Mouse (Mus musculus): Measurements from ENCODE around the gene Amer2. TPM values are rescaled to one million over a fixed set of nuclear protein-coding genes. Genes with fewer than 3 reads are reported as not detected.
A peak's percentile ranks its signal among the peaks of the same experiment; 100 is the strongest.

Gene Amer2
- polyA plus RNA-seq, 1 experiment: 0.21 TPM

GRCm38 (mm10) chr14:60378057-60378565 is 5.1 kb downstream of the Amer2 start:
- no peaks in the 10 kb centered on the region for H3K4me1 ChIP-seq (ENCODE audit: control insufficient read depth, insufficient read depth, low read length)
- H3K27ac ChIP-seq (ENCODE audit: insufficient read depth, low read length): no peak overlapping the region
- TF ChIP-seq CTCF (IDR thresholded peaks at IDR 0.05; ENCODE audit: low read depth, low read length) (no peak), POLR2A (IDR thresholded peaks at IDR 0.05; ENCODE audit: insufficient read depth, low read length) (no peak), EP300 (IDR thresholded peaks at IDR 0.05; ENCODE audit: insufficient read depth, low read depth, low read length) (no peak)

GRCm38 (mm10) chr14:60378566-60379322 is 5.7 kb downstream of the Amer2 start:
- Histone ChIP-seq H3K36me3 (ENCODE audit: control insufficient read depth, insufficient read depth, low read length, poor library complexity, severe bottlenecking) (no peaks in the 10 kb centered on the region), H3K4me1 (ENCODE audit: control insufficient read depth, insufficient read depth, low read length) (no peaks in the 10 kb centered on the region), H3K27ac (ENCODE audit: insufficient read depth, low read length) (no peak overlapping the region), H3K9me3 (replicated peaks; ENCODE audit: control insufficient read depth, insufficient read depth, low read length, poor library complexity, severe bottlenecking) (no peaks in the 10 kb centered on the region), H3K9ac (ENCODE audit: low read depth, poor library complexity, severe bottlenecking) (peak overlapping the region; percentile 41), H3K4me3 (ENCODE audit: low read depth, low read length) (peak overlapping the region; percentile 63), H3K27me3 (ENCODE audit: control insufficient read depth, insufficient read depth, low read length, poor library complexity, severe bottlenecking) (peaks cover 15% of the 10 kb centered on the region)
- TF ChIP-seq EP300 (IDR thresholded peaks at IDR 0.05; ENCODE audit: insufficient read depth, low read depth, low read length) (no peak), CTCF (IDR thresholded peaks at IDR 0.05; ENCODE audit: low read depth, low read length) (no peak), POLR2A (IDR thresholded peaks at IDR 0.05; ENCODE audit: insufficient read depth, low read length) (no peak)

More at GRCm38 (mm10) chr14:60378057-60378565, 5.1 kb downstream of the Amer2 start:
- no peaks in the 10 kb centered on the region for H3K36me3 ChIP-seq (ENCODE audit: control insufficient read depth, insufficient read depth, low read length, poor library complexity, severe bottlenecking)
- peak overlapping the region; percentile 63 for H3K4me3 ChIP-seq (ENCODE audit: low read depth, low read length)
- no peaks in the 10 kb centered on the region for H3K9me3 ChIP-seq (replicated peaks; ENCODE audit: control insufficient read depth, insufficient read depth, low read length, poor library complexity, severe bottlenecking)
- H3K9ac ChIP-seq (ENCODE audit: low read depth, poor library complexity, severe bottlenecking): peak overlapping the region; percentile 41
- H3K27me3 ChIP-seq (ENCODE audit: control insufficient read depth, insufficient read depth, low read length, poor library complexity, severe bottlenecking): peaks cover 15% of the 10 kb centered on the region

- peak overlapping the region; percentile 41; the same call in 1 of the 2 replicates for H3K9ac ChIP-seq (ENCODE audit: low read depth, poor library complexity, severe bottlenecking)
- no peak overlapping the region for H3K27ac ChIP-seq (ENCODE audit: insufficient read depth, low read length)
- peaks cover 15% of the 10 kb centered on the region for H3K27me3 ChIP-seq (ENCODE audit: control insufficient read depth, insufficient read depth, low read length, poor library complexity, severe bottlenecking)
- no peaks in the 10 kb centered on the region for H3K36me3 ChIP-seq (ENCODE audit: control insufficient read depth, insufficient read depth, low read length, poor library complexity, severe bottlenecking)
- no peaks in the 10 kb centered on the region for H3K4me1 ChIP-seq (ENCODE audit: control insufficient read depth, insufficient read depth, low read length)
- peak overlapping the region; percentile 63 for H3K4me3 ChIP-seq (ENCODE audit: low read depth, low read length)
- no peaks in the 10 kb centered on the region for H3K9me3 ChIP-seq (replicated peaks; ENCODE audit: control insufficient read depth, insufficient read depth, low read length, poor library complexity, severe bottlenecking)
- TF ChIP-seq POLR2A (IDR thresholded peaks at IDR 0.05; ENCODE audit: insufficient read depth, low read length) (no peak), CTCF (IDR thresholded peaks at IDR 0.05; ENCODE audit: low read depth, low read length) (no peak), EP300 (IDR thresholded peaks at IDR 0.05; ENCODE audit: insufficient read depth, low read depth, low read length) (no peak)
These were observed 6.4 kb downstream of the Amer2 start for GRCm38 (mm10) chr14:60379323-60379957.

GRCm38 (mm10) chr14:60379958-60380330 is 6.9 kb downstream of the Amer2 start:
- peaks cover 15% of the 10 kb centered on the region for H3K27me3 ChIP-seq (ENCODE audit: control insufficient read depth, insufficient read depth, low read length, poor library complexity, severe bottlenecking)
- no peak overlapping the region for H3K4me3 ChIP-seq (ENCODE audit: low read depth, low read length)
- no peaks in the 10 kb centered on the region for H3K36me3 ChIP-seq (ENCODE audit: control insufficient read depth, insufficient read depth, low read length, poor library complexity, severe bottlenecking)
- no peaks in the 10 kb centered on the region for H3K4me1 ChIP-seq (ENCODE audit: control insufficient read depth, insufficient read depth, low read length)
- no peak overlapping the region for H3K9ac ChIP-seq (ENCODE audit: low read depth, poor library complexity, severe bottlenecking)
- no peaks in the 10 kb centered on the region for H3K9me3 ChIP-seq (replicated peaks; ENCODE audit: control insufficient read depth, insufficient read depth, low read length, poor library complexity, severe bottlenecking)
- TF ChIP-seq EP300 (IDR thresholded peaks at IDR 0.05; ENCODE audit: insufficient read depth, low read depth, low read length) (no peak), CTCF (IDR thresholded peaks at IDR 0.05; ENCODE audit: low read depth, low read length) (no peak), POLR2A (IDR thresholded peaks at IDR 0.05; ENCODE audit: insufficient read depth, low read length) (no peak)
- no peak overlapping the region for H3K27ac ChIP-seq (ENCODE audit: insufficient read depth, low read length)

GRCm38 (mm10) chr14:60381671-60382070 is 8.6 kb downstream of the Amer2 start:
- Histone ChIP-seq H3K4me3 (ENCODE audit: low read depth, low read length) (no peak overlapping the region), H3K27ac (ENCODE audit: insufficient read depth, low read length) (no peak overlapping the region)

GRCm38 (mm10) chr14:60383816-60384215 is 10.8 kb downstream of the Amer2 start:
- peaks cover 3% of the 10 kb centered on the region for H3K27me3 ChIP-seq (ENCODE audit: control insufficient read depth, insufficient read depth, low read length, poor library complexity, severe bottlenecking)
- H3K4me1 ChIP-seq (ENCODE audit: control insufficient read depth, insufficient read depth, low read length): no peaks in the 10 kb centered on the region
- H3K9me3 ChIP-seq (replicated peaks; ENCODE audit: control insufficient read depth, insufficient read depth, low read length, poor library complexity, severe bottlenecking): no peaks in the 10 kb centered on the region
- no peaks in the 10 kb centered on the region for H3K36me3 ChIP-seq (ENCODE audit: control insufficient read depth, insufficient read depth, low read length, poor library complexity, severe bottlenecking)
- TF ChIP-seq CTCF (IDR thresholded peaks at IDR 0.05; ENCODE audit: low read depth, low read length) (no peak), POLR2A (IDR thresholded peaks at IDR 0.05; ENCODE audit: insufficient read depth, low read length) (no peak), EP300 (IDR thresholded peaks at IDR 0.05; ENCODE audit: insufficient read depth, low read depth, low read length) (no peak)
- no peak overlapping the region for H3K9ac ChIP-seq (ENCODE audit: low read depth, poor library complexity, severe bottlenecking)
- no peak overlapping the region for H3K27ac ChIP-seq (ENCODE audit: insufficient read depth, low read length)
- H3K4me3 ChIP-seq (ENCODE audit: low read depth, low read length): no peak overlapping the region

More at GRCm38 (mm10) chr14:60381671-60382070, 8.6 kb downstream of the Amer2 start:
- Histone ChIP-seq H3K4me1 (ENCODE audit: control insufficient read depth, insufficient read depth, low read length) (no peaks in the 10 kb centered on the region), H3K9ac (ENCODE audit: low read depth, poor library complexity, severe bottlenecking) (no peak overlapping the region), H3K9me3 (replicated peaks; ENCODE audit: control insufficient read depth, insufficient read depth, low read length, poor library complexity, severe bottlenecking) (no peaks in the 10 kb centered on the region), H3K36me3 (ENCODE audit: control insufficient read depth, insufficient read depth, low read length, poor library complexity, severe bottlenecking) (no peaks in the 10 kb centered on the region), H3K27me3 (ENCODE audit: control insufficient read depth, insufficient read depth, low read length, poor library complexity, severe bottlenecking) (peaks cover 15% of the 10 kb centered on the region)
- TF ChIP-seq EP300 (IDR thresholded peaks at IDR 0.05; ENCODE audit: insufficient read depth, low read depth, low read length) (no peak), POLR2A (IDR thresholded peaks at IDR 0.05; ENCODE audit: insufficient read depth, low read length) (no peak)

Measured in ES-Bruce4 (cell line).